Mouse (Mus musculus) liver, adult 2 months (tissue): Measurements from ENCODE around the gene Luc7l2. TPM values are rescaled to one million over a fixed set of nuclear protein-coding genes. Genes with fewer than 3 reads are reported as not detected.
A peak's percentile ranks its signal among the peaks of the same experiment; 100 is the strongest.
"Not testable (repeated sequence)": the region's sequence is repeated elsewhere in the genome, so short reads cannot be mapped to it uniquely, and the experiment has no call there.

Experiments used
- DNase-seq: peaks from one replicate; pipeline ENCODE4 v3.0.0-alpha.2; 2011; ENCODE audit warnings: low read depth, low spot score; ENCODE audit errors: extremely low read depth
- H3K27ac ChIP-seq: fragments of 200-500 bp; replicated peaks from 2 replicates; pipeline ENCODE4 v1.5.1; 2012; ENCODE audit warnings: low read depth, mild to moderate bottlenecking, control low read depth, inconsistent platforms, low read length; ENCODE audit not compliant: insufficient read depth
- H3K27me3 ChIP-seq: fragments of 200-500 bp; 2 replicates; pipeline ENCODE4 v1.6.1; 2012; ENCODE audit warnings: mild to moderate bottlenecking, moderate library complexity, low read length, inconsistent platforms; ENCODE audit not compliant: control insufficient read depth, insufficient read depth
- H3K36me3 ChIP-seq: fragments of 200-500 bp; 2 replicates; pipeline ENCODE4 v1.6.1; 2012; ENCODE audit warnings: low read length, inconsistent platforms; ENCODE audit not compliant: control insufficient read depth, insufficient read depth
- H3K4me1 ChIP-seq: fragments of 200-500 bp; 2 replicates; pipeline ENCODE4 v1.6.1; 2011; ENCODE audit warnings: low read length; ENCODE audit not compliant: control insufficient read depth, insufficient read depth
- H3K4me3 ChIP-seq: fragments of 200-500 bp; 2 replicates; pipeline ENCODE4 v1.5.1; 2011; ENCODE audit warnings: low read depth, mild to moderate bottlenecking, control low read depth, low read length, moderate library complexity; ENCODE audit not compliant: insufficient read depth
- H3K79me2 ChIP-seq: fragments of 200-500 bp; 2 replicates; pipeline ENCODE4 v1.6.1; 2012; ENCODE audit warnings: inconsistent platforms, mild to moderate bottlenecking, low read length, moderate library complexity; ENCODE audit not compliant: control insufficient read depth, insufficient read depth
- H3K9ac ChIP-seq: fragments of 200-500 bp; 2 replicates; pipeline ENCODE4 v1.6.1; 2012; ENCODE audit warnings: low read depth, mild to moderate bottlenecking, control low read depth, inconsistent platforms, low read length
- CTCF ChIP-seq: fragments of 200-500 bp; IDR thresholded peaks from 2 replicates; pipeline ENCODE4 v1.5.1; 2011; ENCODE audit warnings: low read depth, low read length, control low read depth
- POLR2A ChIP-seq: fragments of 200-500 bp; IDR thresholded peaks from 2 replicates; pipeline ENCODE4 v1.6.1; 2011; ENCODE audit warnings: low read length, control low read depth; ENCODE audit not compliant: insufficient read depth; ENCODE audit errors: extremely low read depth
- WGBS: fragments of 180-500 bp; shearing (Covaris S2); methylation state at CpG from one replicate; pipeline ENCODE4 v1.1.7; 2018; 5-methylcytosine and 5-hydroxymethylcytosine counted together
- polyA plus RNA-seq: library from polyadenylated mRNA; depleted of rRNA; stranded (reverse); fragments of >200 nt; gene quantifications from 2 replicates; pipeline ENCODE4 v1.2.3, GENCODE M21; 2012
- total RNA-seq: library from RNA; depleted of rRNA; stranded (reverse); fragments of >200 nt; gene quantifications from 2 replicates; pipeline ENCODE4 v1.2.3, GENCODE M21; 2014

The Luc7l2 gene
- total and polyA plus RNA-seq, 2 experiments = 20.0 to 128 TPM

- no peaks in the 10 kb centered on the region for H3K79me2 ChIP-seq
- peaks cover 2% of the 10 kb centered on the region; the same call in 1 of the 2 replicates for H3K36me3 ChIP-seq
- H3K27ac ChIP-seq = no peak overlapping the region
- peak; percentile 43 for DNase-seq
- H3K4me1 ChIP-seq = peaks cover 7% of the 10 kb centered on the region
- TF ChIP-seq CTCF (no peak), POLR2A (no peak)
- no peak overlapping the region for H3K4me3 ChIP-seq
- 25% methylated on average over 1 of the region's 1 CpGs for whole genome bisulfite sequencing
- H3K9ac ChIP-seq = no peak overlapping the region
- H3K27me3 ChIP-seq = no peaks in the 10 kb centered on the region
Observed at GRCm38 (mm10) chr6:38535788-38536187, 15.3 kb upstream of the Luc7l2 start.

GRCm38 (mm10) chr6:38544141-38544540 lies 7.0 kb upstream of the Luc7l2 start:
- H3K79me2 ChIP-seq, H3K27me3 ChIP-seq, H3K27ac ChIP-seq, H3K4me1 ChIP-seq, DNase-seq, H3K9ac ChIP-seq, H3K36me3 ChIP-seq, H3K4me3 ChIP-seq: not testable (repeated sequence)
- WGBS = 90% methylated on average over 5 of the region's 5 CpGs

GRCm38 (mm10) chr6:38547005-38547404 lies 4.1 kb upstream of the Luc7l2 start:
- H3K4me1 ChIP-seq, H3K79me2 ChIP-seq, H3K9ac ChIP-seq, H3K36me3 ChIP-seq, H3K4me3 ChIP-seq, H3K27me3 ChIP-seq, H3K27ac ChIP-seq, DNase-seq: not testable (repeated sequence)
- WGBS = 88% methylated on average over 2 of the region's 2 CpGs

- Histone ChIP-seq H3K4me3 (no peak overlapping the region), H3K27me3 (no peaks in the 10 kb centered on the region), H3K9ac (no peak overlapping the region), H3K4me1 (peaks cover 2% of the 10 kb centered on the region; the same call in 1 of the 2 replicates), H3K27ac (no peak overlapping the region), H3K36me3 (no peaks in the 10 kb centered on the region), H3K79me2 (no peaks in the 10 kb centered on the region)
- 85% methylated on average over 1 of the region's 1 CpGs for WGBS
- no peak for TF ChIP-seq CTCF
- TF ChIP-seq POLR2A = no peak
- no peak for DNase-seq
Observed at GRCm38 (mm10) chr6:38547707-38548106, 3.4 kb upstream of the Luc7l2 start.

GRCm38 (mm10) chr6:38548595-38548994 lies 2.5 kb upstream of the Luc7l2 start:
- not testable (repeated sequence) for H3K4me3 ChIP-seq, H3K9ac ChIP-seq, H3K4me1 ChIP-seq, H3K27ac ChIP-seq, H3K36me3 ChIP-seq, H3K79me2 ChIP-seq, DNase-seq, H3K27me3 ChIP-seq
- 98% methylated on average over 7 of the region's 7 CpGs for WGBS

- H3K9ac ChIP-seq, DNase-seq, H3K79me2 ChIP-seq, H3K4me1 ChIP-seq, H3K27me3 ChIP-seq, H3K4me3 ChIP-seq, H3K36me3 ChIP-seq: not testable (repeated sequence)
- peak overlapping the region; percentile 38 for H3K27ac ChIP-seq
- WGBS = 55% methylated on average over 6 of the region's 6 CpGs
Observed at GRCm38 (mm10) chr6:38549840-38550239, 1.3 kb upstream of the Luc7l2 start.
